Mouse (Mus musculus): ENCODE measurements around the gene Coro1c.

Gene Coro1c

DNA sequence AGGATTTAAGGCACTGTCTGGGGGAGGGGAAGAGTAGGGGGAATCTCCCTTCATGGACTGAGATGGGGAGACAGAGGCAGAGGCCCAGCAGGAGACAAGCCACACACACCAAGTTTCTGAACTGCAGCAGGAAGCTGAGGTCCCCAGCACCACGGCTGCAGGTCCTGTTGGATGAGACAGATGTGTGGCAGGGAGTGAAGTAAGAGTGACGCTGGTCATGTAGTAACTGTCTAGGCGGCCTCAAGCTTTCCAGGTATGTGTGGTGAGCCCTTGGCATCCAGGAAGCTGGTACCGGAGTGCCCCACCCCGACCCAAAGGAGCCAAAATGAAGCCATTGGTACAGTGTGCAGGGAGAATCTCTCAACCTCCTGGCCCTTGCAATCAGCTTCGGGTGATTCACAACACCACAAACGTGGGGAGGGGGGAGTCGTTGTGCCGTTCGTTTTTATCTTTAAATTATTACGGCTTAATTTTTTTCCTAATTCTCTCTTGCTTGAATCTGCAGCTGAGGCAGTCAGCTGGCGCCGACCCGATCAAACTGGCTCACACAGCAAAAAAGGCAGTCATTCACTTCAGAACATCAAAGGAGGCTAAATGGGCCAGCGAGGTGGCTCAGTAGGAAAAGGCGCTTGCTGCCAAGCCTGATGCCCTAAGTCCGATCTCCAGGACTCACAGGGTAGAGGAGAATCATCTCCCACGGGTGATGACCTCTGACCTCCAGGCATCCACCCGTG, 111.2 kb downstream of the Coro1c start:
- no peak for DNase-seq (ENCODE audit: low read depth, low spot score)

DNA sequence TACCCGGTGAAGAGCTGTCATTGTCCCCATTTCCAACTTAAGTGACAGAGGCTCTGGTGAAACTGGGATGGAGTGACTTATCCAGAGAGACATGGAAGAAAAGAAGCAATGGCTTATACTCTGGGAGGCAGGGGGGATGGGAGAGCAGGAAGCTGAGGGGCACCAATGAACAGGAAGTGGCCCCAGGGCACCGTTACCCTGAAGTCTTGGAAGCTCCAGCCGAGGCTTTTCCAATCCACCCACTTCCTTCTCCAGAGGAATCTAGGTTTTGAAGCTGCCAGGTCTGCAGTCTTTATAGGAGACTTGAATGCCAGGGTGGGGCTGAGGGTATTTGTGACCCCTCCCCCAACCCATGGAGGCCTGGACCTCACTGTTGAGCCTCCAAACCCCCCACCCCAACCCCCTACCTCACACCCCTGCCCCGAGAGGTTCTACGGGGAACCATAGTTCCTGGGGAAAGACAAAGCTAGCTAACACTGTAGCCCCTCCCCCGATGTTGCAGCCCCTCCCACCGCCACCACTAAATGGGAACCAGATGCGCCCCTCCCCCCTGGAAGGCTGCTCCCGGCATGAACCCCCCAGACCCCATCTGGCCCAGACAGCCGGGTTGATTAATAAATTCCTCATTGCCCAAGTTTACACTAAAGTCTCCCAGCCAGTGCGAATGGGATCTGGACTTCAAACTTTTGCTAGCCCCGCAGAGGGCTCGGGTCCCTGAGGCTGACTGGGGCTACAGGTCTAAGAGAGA, 112.0 kb downstream of the Coro1c start:
- no peak for DNase-seq (ENCODE audit: low read depth, low spot score)
